Mouse (Mus musculus) c-Kit-positive CD71-positive TER-119-negative erythroid progenitor cells, embryonic 14.5 days (primary cell): Measurements from ENCODE around the gene Gm20388.
"Not testable (repeated sequence)": the region's sequence is repeated elsewhere in the genome, so short reads cannot be mapped to it uniquely, and the experiment has no call there.

ENCODE experiments used
- DNase-seq: peaks from one replicate; pipeline ENCODE4 v3.0.0-alpha.2; 2013; ENCODE audit warnings: low read depth

The Gm20388 gene

GRCm38 (mm10) chr8:121395316-121395715, 1484.7 kb downstream of the Gm20388 start:
- DNase-seq: no peak

GRCm38 (mm10) chr8:121396151-121396550, 1485.5 kb downstream of the Gm20388 start:
- DNase-seq: no peak

GRCm38 (mm10) chr8:121397201-121397698, 1486.6 kb downstream of the Gm20388 start:
- no peak for DNase-seq

GRCm38 (mm10) chr8:121398081-121398480, 1487.4 kb downstream of the Gm20388 start:
- DNase-seq: no peak

GRCm38 (mm10) chr8:121398724-121399123, 1488.1 kb downstream of the Gm20388 start:
- no peak for DNase-seq

GRCm38 (mm10) chr8:121399173-121399572, 1488.5 kb downstream of the Gm20388 start:
- no peak for DNase-seq

GRCm38 (mm10) chr8:121400581-121400980, 1489.9 kb downstream of the Gm20388 start:
- DNase-seq: no peak

GRCm38 (mm10) chr8:121403821-121404220, 1493.2 kb downstream of the Gm20388 start:
- DNase-seq: no peak

GRCm38 (mm10) chr8:121418081-121418480, 1507.4 kb downstream of the Gm20388 start:
- DNase-seq: no peak

- DNase-seq: no peak
Measured at GRCm38 (mm10) chr8:121419551-121419950, 1508.9 kb downstream of the Gm20388 start.

GRCm38 (mm10) chr8:121421009-121421408, 1510.4 kb downstream of the Gm20388 start:
- no peak for DNase-seq

- no peak for DNase-seq
Measured at GRCm38 (mm10) chr8:121424080-121424479, 1513.4 kb downstream of the Gm20388 start.

- no peak for DNase-seq
Measured at GRCm38 (mm10) chr8:121424600-121424999, 1514.0 kb downstream of the Gm20388 start.

- DNase-seq: no peak
Measured at GRCm38 (mm10) chr8:121431499-121431898, 1520.9 kb downstream of the Gm20388 start.

- no peak for DNase-seq
Measured at GRCm38 (mm10) chr8:121433466-121433865, 1522.8 kb downstream of the Gm20388 start.

GRCm38 (mm10) chr8:121436656-121437055, 1526.0 kb downstream of the Gm20388 start:
- DNase-seq: no peak

GRCm38 (mm10) chr8:121437506-121437905, 1526.9 kb downstream of the Gm20388 start:
- no peak for DNase-seq

GRCm38 (mm10) chr8:121438111-121438510, 1527.5 kb downstream of the Gm20388 start:
- DNase-seq: no peak

- no peak for DNase-seq
Measured at GRCm38 (mm10) chr8:121439351-121439750, 1528.7 kb downstream of the Gm20388 start.

GRCm38 (mm10) chr8:121443361-121443760, 1532.7 kb downstream of the Gm20388 start:
- DNase-seq: no peak

- not testable (repeated sequence) for DNase-seq
Measured at GRCm38 (mm10) chr8:121444521-121444920, 1533.9 kb downstream of the Gm20388 start.

- no peak for DNase-seq
Measured at GRCm38 (mm10) chr8:121445027-121445471, 1534.4 kb downstream of the Gm20388 start.

- no peak for DNase-seq
Measured at GRCm38 (mm10) chr8:121446133-121446532, 1535.5 kb downstream of the Gm20388 start.

- DNase-seq: no peak
Measured at GRCm38 (mm10) chr8:121446862-121447261, 1536.2 kb downstream of the Gm20388 start.
